Mouse (Mus musculus) CD4-positive, CD25-positive, alpha-beta regulatory T cell, adult 4 months (primary cell): ENCODE results near the gene Tmem151b. TPM values are rescaled to one million over a fixed set of nuclear protein-coding genes. Genes with fewer than 3 reads are reported as not detected.

Source experiments
- ATAC-seq: one replicate; pipeline ENCODE4 v1.8.0; 2017
- polyA plus RNA-seq, 2 experiments: library from polyadenylated mRNA; unstranded; fragments of 100-300 nt; shearing (Covaris generic); gene quantifications; one replicate each; pipeline ENCODE4 v1.2.1; 2017

The Tmem151b gene
- polyA plus RNA-seq, 2 experiments from 2014 or later: 0.15 to 0.35 TPM

- ATAC-seq: no peak
These were observed 15.1 kb upstream of the Tmem151b start for GRCm38 (mm10) chr17:45564531-45565084.

- ATAC-seq: peak; percentile 73
These were observed 14.4 kb upstream of the Tmem151b start, which contains the start of gene Slc35b2 for GRCm38 (mm10) chr17:45563655-45564530. Gene Slc35b2 (plus strand): TSS chr17:45563874.

DNA sequence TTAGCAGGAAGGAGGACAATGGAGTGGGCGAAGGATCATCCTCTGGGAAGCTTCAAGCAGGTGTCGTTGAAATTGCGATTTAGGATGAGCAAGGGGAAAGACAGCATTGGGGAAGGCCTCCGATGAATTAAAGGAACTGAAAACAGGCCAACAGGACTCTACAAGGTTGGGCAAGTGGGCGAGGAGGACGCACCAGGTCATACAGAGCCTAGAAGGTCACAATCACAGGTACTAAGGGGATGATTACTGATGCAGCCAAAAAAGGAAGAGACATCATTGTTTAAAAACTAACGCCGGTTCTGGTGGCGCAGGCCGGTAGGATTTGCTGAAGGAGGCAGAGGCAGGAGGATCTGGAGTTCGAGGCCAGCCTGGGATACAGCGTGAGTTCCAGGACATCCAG is 13.7 kb upstream of the Tmem151b start:
- no peak for ATAC-seq

GRCm38 (mm10) chr17:45559732-45560525 is 10.5 kb upstream of the Tmem151b start:
- no peak for ATAC-seq

DNA sequence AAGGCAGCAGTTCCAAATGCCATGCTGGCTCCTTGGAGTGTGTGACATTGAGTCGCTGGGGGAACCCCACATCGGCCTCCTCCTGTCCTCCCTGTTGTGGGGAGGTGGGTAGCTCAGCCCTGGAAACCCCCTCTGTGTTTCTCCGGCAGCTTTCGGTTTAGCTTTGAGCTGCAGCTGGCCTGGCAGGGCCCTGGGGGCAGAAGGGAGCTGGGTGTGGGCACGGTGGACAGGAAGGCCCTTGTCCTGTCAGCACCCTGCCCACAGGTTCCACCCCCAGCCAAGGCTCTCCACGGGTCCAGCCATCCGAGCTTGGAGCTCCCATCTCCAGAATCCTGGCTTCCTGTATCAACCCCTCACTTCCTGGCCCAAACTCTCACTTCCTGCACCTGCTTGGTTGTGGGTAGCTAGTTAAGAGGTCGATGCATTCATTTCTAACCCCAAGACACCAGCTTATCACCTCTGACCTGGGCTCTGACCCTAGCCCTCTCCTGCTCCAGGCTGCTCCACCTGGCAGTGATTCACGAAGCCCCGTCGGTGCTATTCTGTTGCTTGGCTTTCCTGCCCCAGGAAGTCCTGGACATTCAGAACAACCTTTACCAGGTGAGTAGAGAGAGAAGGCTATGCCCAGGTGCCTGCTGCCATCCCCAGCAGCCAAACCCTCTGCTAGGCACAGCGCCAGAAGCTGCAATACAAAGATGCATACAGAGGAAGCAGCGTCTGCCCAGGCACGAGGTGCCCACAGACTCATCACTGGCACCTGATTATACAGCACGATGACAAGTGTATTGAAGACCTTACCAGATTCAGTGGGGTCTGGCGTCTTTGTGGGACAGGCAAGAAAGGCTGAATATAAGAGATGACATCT is 8.8 kb upstream of the Tmem151b start:
- peak; percentile 60 for ATAC-seq

DNA sequence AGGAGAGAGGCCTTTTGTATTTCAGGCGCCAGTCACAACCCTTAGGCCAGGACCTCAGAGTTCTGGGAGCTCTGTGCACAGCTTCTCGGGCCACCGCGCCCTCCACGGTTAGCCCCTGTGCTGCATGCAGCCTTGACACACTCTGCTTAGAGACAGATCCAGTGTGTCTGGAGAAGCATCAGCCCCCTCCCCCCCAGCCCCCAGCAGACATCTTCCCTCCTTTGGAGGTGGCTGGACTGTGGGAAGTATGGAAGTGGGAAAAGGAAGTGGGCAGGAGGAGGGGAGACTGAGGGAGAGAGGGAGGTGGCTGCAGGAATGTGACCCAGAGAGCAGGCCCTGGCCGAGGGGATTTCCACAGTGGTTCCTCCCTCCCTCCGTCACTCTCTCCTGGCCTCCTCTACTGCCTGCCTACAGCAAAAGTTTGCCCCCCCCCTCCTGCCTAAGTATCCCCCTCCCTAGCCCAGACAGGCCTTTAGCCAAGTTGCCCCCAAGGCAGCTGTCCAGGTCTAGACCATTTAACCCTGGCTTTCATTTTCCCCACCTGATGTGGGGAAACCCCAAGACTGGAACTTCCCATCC is 7.9 kb upstream of the Tmem151b start:
- ATAC-seq: no peak

- no peak for ATAC-seq
These were observed 7.2 kb upstream of the Tmem151b start for GRCm38 (mm10) chr17:45556514-45557245.

DNA sequence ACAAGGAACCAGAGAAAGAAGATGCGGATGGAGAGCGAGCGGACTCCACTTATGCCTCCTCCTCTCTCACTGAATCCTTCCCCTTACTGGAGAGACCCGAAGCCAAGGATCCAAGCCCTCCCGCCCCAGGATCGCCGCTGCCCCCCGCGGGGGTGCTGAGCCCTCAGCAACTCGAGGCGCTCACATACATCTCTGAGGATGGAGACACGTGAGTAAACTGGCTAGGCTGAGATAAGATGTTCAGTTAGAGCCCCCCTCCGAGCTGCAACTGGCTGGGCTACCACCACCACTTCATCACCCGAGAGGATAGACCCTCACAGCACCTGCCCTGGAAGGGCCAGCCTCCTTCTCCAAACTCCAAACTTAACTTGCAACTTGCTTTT is 6.6 kb upstream of the Tmem151b start:
- no peak for ATAC-seq

DNA sequence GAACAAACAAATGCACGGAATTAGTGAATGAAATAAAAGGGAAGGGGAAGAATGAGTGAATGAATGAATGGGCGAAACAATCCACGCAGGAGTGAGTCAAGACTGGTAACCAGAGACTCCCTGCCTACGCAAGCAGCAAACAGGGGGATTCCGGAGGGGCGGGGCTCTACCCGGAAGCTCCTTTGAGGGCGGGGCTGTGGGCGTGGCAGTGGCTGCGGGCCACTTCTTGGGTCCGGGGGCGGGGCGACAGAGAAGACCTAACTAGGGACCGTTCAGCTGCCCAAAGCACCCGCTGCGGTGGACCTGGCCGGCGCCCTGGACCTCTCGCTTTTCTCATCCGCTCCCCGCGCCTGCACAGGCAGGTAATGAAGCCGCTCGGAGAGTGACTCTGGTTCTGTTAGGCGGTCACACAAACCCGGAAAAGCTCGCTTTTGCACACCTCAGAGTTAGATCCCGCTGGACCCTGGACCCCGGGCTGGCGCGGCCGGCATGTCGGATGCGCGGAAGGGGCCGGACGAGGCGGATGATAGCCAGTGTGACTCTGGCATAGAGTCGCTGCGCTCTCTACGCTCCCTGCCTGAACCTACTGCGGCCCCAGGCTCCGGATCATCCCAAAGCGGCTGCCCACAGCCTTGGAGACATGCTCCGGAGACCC is 6.1 kb upstream of the Tmem151b start, which contains the start of gene Nfkbie:
TSS of gene Nfkbie (plus strand) at position 252 of the 655 bp plus-strand sequence.
- ATAC-seq: peak; percentile 61

- no peak for ATAC-seq
These were observed 4.9 kb upstream of the Tmem151b start for GRCm38 (mm10) chr17:45554420-45554819.

DNA sequence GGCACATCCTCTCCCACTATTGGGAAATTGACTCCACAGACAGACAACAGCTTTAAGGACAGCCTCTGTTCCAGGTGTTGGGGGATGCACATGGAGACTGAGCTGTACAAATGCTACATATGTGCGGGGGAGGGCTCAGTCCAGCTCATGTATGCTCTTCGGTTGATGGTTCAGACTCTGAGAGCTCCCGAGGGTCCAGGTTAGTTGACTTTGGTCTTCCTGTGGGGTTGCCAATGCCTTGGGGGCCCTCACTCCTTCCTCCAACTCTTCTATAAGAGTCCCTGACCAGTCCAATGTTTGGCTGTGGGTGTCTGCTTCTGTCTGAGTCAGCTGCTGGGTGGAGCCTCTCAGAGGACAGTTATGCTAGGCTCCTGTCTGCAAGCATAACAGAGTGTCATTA is 3.6 kb upstream of the Tmem151b start:
- no peak for ATAC-seq

DNA sequence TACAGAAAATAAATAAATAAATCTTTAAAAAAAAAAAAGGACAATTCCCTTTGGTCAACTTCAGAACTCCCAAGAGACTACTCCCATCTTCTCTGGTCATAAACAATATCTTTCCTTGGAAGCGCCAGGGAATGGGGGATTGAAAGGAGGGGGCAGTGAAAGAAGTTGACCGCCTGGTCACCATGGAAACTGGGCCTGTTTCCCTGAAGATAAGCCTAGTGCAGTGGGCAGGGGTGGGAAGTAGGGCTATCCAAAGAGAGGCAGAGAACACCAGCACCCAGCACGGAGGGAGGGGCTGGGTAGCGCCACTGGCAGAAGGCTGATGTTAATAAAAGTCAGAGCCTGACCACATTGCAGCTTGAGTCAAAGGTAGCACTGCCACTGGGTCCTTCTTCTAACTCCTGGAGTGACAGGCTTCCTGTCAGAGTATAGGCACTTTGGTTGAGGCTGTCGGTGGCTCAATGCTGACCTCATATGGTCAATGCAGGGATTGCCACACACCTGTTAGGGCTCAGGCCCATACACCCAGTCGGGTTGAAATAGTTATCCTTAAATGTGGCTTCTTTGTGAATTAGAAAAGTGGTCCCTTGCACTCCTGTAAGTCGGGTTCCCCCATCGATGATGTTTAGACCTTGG is 2.5 kb upstream of the Tmem151b start:
- ATAC-seq: peak; percentile 69

- ATAC-seq: no peak
These were observed 1.8 kb upstream of the Tmem151b start for GRCm38 (mm10) chr17:45551249-45551796.

DNA sequence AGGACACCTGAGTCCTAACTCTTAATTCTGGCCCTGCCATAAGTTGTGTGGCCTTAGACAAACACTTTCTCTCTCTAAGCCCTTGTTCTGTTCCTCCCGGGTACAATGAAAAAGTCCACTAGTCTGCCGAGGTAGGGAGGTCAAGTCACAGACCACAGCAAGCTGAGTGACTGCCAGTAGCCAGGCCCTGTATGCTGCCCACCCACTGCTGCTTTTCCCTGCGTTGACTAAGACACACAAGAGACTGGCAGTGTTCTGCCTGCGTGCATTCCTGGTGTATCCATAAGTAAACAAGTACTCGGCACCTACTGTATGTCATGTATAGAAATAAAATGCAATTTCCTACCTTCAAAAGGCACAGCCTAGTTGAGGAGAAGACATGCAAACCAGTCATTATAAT is 776 bp upstream of the Tmem151b start:
- no peak for ATAC-seq

DNA sequence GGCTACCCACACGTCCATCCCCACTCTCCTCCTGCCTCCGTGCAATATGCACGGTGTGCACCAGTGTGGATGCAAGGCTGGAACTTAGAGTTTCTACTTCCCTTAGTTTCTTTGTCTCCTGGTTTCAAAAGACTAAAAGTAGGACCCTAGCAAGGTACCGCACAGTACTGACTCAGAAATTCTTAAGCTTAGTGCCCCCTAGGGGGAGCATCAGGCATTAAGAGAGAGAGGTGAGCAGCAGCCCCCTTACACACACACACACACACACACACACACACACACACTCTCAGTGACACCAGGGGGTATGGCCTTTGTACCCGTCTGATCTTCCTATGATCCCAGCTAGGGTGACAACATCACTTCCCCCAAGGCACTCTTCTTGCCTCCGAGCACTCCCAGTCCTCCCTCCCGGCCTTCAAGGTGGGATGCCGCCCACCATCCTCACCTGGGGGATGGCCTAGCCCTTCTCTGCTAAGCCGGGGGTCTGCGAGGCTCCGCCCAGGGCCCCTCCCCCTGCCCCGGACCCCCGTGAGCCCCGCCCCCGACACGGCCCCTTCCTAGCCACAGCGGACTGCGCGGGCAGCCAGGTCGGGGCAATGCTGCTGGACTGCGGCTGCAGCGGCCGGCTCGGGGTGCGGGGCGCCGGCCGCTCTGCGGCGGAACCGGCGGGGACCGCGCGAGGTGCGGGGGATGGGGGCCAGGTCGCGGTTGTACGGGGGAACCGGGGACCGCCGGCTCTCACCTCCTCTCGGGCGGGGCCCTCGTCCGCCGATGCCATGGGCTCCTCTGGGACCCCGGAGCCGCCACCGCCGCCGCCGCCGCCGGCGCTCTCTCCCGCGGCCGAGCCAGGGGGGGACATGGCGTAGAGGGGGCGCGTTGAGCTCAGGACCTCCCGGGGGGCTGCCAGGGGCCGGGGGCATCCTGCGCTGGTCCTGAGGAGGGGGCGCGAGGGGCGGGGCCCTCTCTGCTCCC is 650 bp downstream of the Tmem151b start:
- no peak for ATAC-seq

GRCm38 (mm10) chr17:45547461-45548190 is 1.9 kb downstream of the Tmem151b start:
- no peak for ATAC-seq

DNA sequence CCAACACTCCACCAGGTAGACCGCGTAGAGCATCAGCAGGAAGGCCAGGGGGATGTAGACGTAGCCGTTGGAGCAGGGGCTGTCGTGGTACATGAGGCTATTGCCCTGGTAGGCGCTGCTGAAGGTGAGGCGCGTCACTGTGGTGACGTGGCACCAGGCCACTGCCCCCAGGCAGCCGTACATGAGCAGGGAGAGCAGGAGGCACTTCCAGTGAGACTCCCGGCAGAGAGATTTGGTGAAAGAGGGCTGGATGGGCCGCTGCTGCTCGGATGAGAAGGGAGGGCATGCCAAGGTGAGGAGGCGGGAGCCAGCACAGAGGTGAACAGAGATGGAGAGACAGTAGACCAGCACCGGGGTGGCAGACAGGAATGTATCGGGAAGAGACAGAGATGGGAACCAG is 2.5 kb downstream of the Tmem151b start:
- no peak for ATAC-seq
